8 mouse cellular contexts compared by ENCODE assay signal in the genomic region with DNA sequence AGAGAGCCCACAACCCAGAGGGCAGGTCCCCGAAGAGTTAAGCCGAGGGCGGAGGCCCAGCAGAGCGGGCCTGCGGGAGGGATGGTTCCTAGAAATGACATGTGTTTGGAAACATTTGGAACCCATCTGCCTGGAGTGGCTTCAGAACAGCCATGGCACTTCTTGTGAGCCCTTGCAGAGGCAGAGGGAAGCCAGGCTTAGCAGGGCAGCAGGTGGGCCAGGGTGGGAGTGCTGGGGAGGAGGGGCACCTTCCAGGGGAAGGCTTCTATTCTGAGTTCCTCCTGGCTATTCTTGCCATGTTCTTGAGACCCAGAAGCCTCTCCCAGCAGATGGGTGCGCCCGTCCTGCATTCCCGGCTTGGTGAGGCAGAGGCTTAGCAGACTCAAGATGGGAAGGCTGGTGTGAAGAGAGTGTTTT.
DNase-seq lines count a peak whose midpoint lies in the region; ATAC-seq and TF ChIP-seq lines count a peak whose summit lies in the region.

No protein-coding gene starts in this region.

- H3K9me3 ChIP-seq in kidney, embryonic 16.5 days (ENCODE audit: low read length) = no peaks in the 10 kb centered on the region
- H3K9me3 ChIP-seq in heart, embryonic 16.5 days (replicated peaks; ENCODE audit: control insufficient read depth, low read length) = no peaks in the 10 kb centered on the region
- no peaks in the 10 kb centered on the region for H3K9me3 ChIP-seq in liver, postnatal 0 days (ENCODE audit: low read length)

- peak overlapping the region; percentile 20 for H3K4me3 ChIP-seq in kidney, embryonic 16.5 days (ENCODE audit: low read length)
- peak overlapping the region; percentile 71 for H3K4me3 ChIP-seq in brown adipose tissue, adult 24 weeks (ENCODE audit: insufficient read depth, low read depth, low read length)
- peak overlapping the region; percentile 49 for H3K4me3 ChIP-seq in heart, embryonic 16.5 days (ENCODE audit: low read length)
- peak overlapping the region; percentile 40 for H3K4me3 ChIP-seq in liver, postnatal 0 days (ENCODE audit: low read depth, low read length)

- H3K4me1 ChIP-seq in kidney, embryonic 16.5 days (ENCODE audit: insufficient read depth, low read length) = peaks cover 44% of the 10 kb centered on the region
- H3K4me1 ChIP-seq in brown adipose tissue, adult 24 weeks (ENCODE audit: control insufficient read depth, insufficient read depth, insufficient read length, low read length) = peaks cover 41% of the 10 kb centered on the region
- peaks cover 55% of the 10 kb centered on the region for H3K4me1 ChIP-seq in heart, embryonic 16.5 days (ENCODE audit: control insufficient read depth, insufficient read depth, low read length)
- H3K4me1 ChIP-seq in liver, postnatal 0 days (ENCODE audit: insufficient read depth) = peaks cover 63% of the 10 kb centered on the region

- WGBS in kidney, embryonic 16.5 days = 53% methylated on average over 8 of the region's 8 CpGs
- 66% methylated on average over 8 of the region's 8 CpGs for WGBS in heart, embryonic 16.5 days
- WGBS in liver, postnatal 0 days (ENCODE audit: insufficient replicate concordance) = 25% methylated on average over 8 of the region's 8 CpGs

- peak overlapping the region; percentile 57 for H3K9ac ChIP-seq in kidney, embryonic 16.5 days (replicated peaks; ENCODE audit: low read length)
- H3K9ac ChIP-seq in heart, embryonic 16.5 days (ENCODE audit: low read length) = peak overlapping the region; percentile 70
- H3K9ac ChIP-seq in liver, postnatal 0 days (replicated peaks) = peak overlapping the region; percentile 64

- H3K27ac ChIP-seq in kidney, embryonic 16.5 days (ENCODE audit: low read length) = peak overlapping the region; percentile 87
- peak overlapping the region; percentile 91 for H3K27ac ChIP-seq in brown adipose tissue, adult 24 weeks (replicated peaks; ENCODE audit: low read depth, low read length)
- H3K27ac ChIP-seq in heart, embryonic 16.5 days (ENCODE audit: low read length) = peak overlapping the region; percentile 93
- no peak overlapping the region for H3K27ac ChIP-seq in liver, postnatal 0 days (ENCODE audit: low read depth)

- no peak for DNase-seq in kidney, adult 18-20 months
- DNase-seq in liver, postnatal 0 days = no peak
- DNase-seq in ovary, postnatal 36 days (ENCODE audit: low spot score) = no peak

- H3K36me3 ChIP-seq in kidney, embryonic 16.5 days (ENCODE audit: insufficient read depth, low read length) = no peaks in the 10 kb centered on the region; the same call in 1 of the 2 replicates
- H3K36me3 ChIP-seq in heart, embryonic 16.5 days (ENCODE audit: control insufficient read depth, insufficient read depth) = 0 out of 2 replicates have a peak, but pooled peaks cover 4% of the 10 kb centered on the region
- peaks cover 9% of the 10 kb centered on the region for H3K36me3 ChIP-seq in liver, postnatal 0 days (replicated peaks; ENCODE audit: insufficient read depth, low read length)

- H3K4me2 ChIP-seq in kidney, embryonic 16.5 days (replicated peaks; ENCODE audit: low read depth, low read length) = peak overlapping the region; percentile 50
- H3K4me2 ChIP-seq in heart, embryonic 16.5 days (ENCODE audit: low read depth, low read length) = peak overlapping the region; percentile 65
- peak overlapping the region; percentile 70 for H3K4me2 ChIP-seq in liver, postnatal 0 days (ENCODE audit: low read depth, low read length)

- no peaks in the 10 kb centered on the region for H3K27me3 ChIP-seq in kidney, embryonic 16.5 days (ENCODE audit: insufficient read depth, low read length)
- H3K27me3 ChIP-seq in heart, embryonic 16.5 days (ENCODE audit: control insufficient read depth, insufficient read depth, low read length) = no peaks in the 10 kb centered on the region
- H3K27me3 ChIP-seq in liver, postnatal 0 days (ENCODE audit: insufficient read depth, low read length) = no peaks in the 10 kb centered on the region

- ATAC-seq in kidney, embryonic 16.5 days (ENCODE audit: low FRiP score, low TSS enrichment) = no peak
- no peak for ATAC-seq in heart, embryonic 16.5 days (replicated peaks; ENCODE audit: extremely low read depth, insufficient read depth, low FRiP score)
- ATAC-seq in liver, postnatal 0 days = no peak
- no peak for ATAC-seq in erythroid progenitor cell, adult 5-6 weeks (replicated peaks; ENCODE audit: low FRiP score, poor library complexity, severe bottlenecking)
- ATAC-seq in megakaryocyte-erythroid progenitor cell, adult 5-6 weeks (replicated peaks; ENCODE audit: low FRiP score, low TSS enrichment, poor library complexity, severe bottlenecking) = no peak

- TF ChIP-seq EP300 in liver, postnatal 0 days (IDR thresholded peaks at IDR 0.05; ENCODE audit: low read depth) = no peak

- TF ChIP-seq CTCF in liver, postnatal 0 days (IDR thresholded peaks at IDR 0.05; ENCODE audit: low read depth) = no peak

Comparison
In these comparisons a context has a peak if more than half of its experiments do, and no peak if none do; other contexts are left out.
1. H3K4me3 ChIP-seq: peak in every context shown above with its lines; median percentile 71 in brown adipose tissue, adult 24 weeks; 49 in heart, embryonic 16.5 days; 40 in liver, postnatal 0 days; 20 in kidney, embryonic 16.5 days.